Mouse (Mus musculus) limb, embryonic 13.5 days (tissue): Measurements from ENCODE around the gene Wsb1. TPM values are rescaled to one million over a fixed set of nuclear protein-coding genes. Genes with fewer than 3 reads are reported as not detected.

Experiments
- polyA plus RNA-seq: library from polyadenylated mRNA; unstranded; fragments of >200 nt; fragmentation: Nextera tagmentation; extraction: Ambion mirVana; gene quantifications from 2 replicates; pipeline ENCODE4 v1.2.1, GENCODE M21; 2015

Wsb1 gene
- polyA plus RNA-seq, 1 experiment from 2014 or later = 421 TPM

Other genes starting within 250 kb of the Wsb1 start
- 3.7 and 4.2 TPM in 2 replicates for gene Ksr1, start 108.3 kb downstream of the Wsb1 start, polyA plus RNA-seq
- gene Gm9964, start 42.2 kb upstream of the Wsb1 start, polyA plus RNA-seq = not detected in 2 replicates
- gene Nf1, start 85.0 kb upstream of the Wsb1 start, polyA plus RNA-seq = 7.9 and 8.9 TPM in 2 replicates
- gene Omg, start 249.4 kb upstream of the Wsb1 start, polyA plus RNA-seq = 0.19 and 0.28 TPM in 2 replicates